Mouse (Mus musculus): ENCODE data around the gene Gm26992. TPM values are rescaled to one million over a fixed set of nuclear protein-coding genes. Genes with fewer than 3 reads are reported as not detected.
A peak's percentile ranks its signal among the peaks of the same experiment; 100 is the strongest.

Gene Gm26992
- polyA plus RNA-seq, 1 experiment from 2014 or later = not detected

- WGBS = 20% methylated on average over 2 of the region's 2 CpGs
- Histone ChIP-seq H3K4me1 (no peaks in the 10 kb centered on the region), H3K9me3 (replicated peaks) (no peaks in the 10 kb centered on the region), H3K4me3 (replicated peaks) (peak overlapping the region; percentile 46; the same call in 1 of the 2 replicates), H3K27me3 (replicated peaks) (no peaks in the 10 kb centered on the region), H3K4me2 (peak overlapping the region; percentile 46), H3K27ac (replicated peaks) (no peak overlapping the region), H3K9ac (replicated peaks) (no peak overlapping the region), H3K36me3 (no peaks in the 10 kb centered on the region)
- no peak for ATAC-seq (ENCODE audit: low FRiP score)
Measured at GRCm38 (mm10) chrX:103484050-103484449, 62.2 kb downstream of the Gm26992 start.

- Histone ChIP-seq H3K36me3 (no peaks in the 10 kb centered on the region), H3K9me3 (replicated peaks) (no peaks in the 10 kb centered on the region), H3K4me3 (replicated peaks) (no peak overlapping the region), H3K27ac (replicated peaks) (no peak overlapping the region), H3K27me3 (replicated peaks) (no peaks in the 10 kb centered on the region), H3K4me2 (no peak overlapping the region), H3K9ac (replicated peaks) (no peak overlapping the region), H3K4me1 (peaks cover 17% of the 10 kb centered on the region)
- no peak for ATAC-seq (ENCODE audit: low FRiP score)
- 88% methylated on average over 2 of the region's 2 CpGs for whole genome bisulfite sequencing
Measured at GRCm38 (mm10) chrX:103490853-103491252, 69.0 kb downstream of the Gm26992 start.

- Histone ChIP-seq H3K36me3 (no peaks in the 10 kb centered on the region), H3K9ac (replicated peaks) (peak overlapping the region; percentile 64), H3K27ac (replicated peaks) (peak overlapping the region; percentile 91), H3K4me1 (peaks cover 18% of the 10 kb centered on the region), H3K4me2 (peak overlapping the region; percentile 54), H3K4me3 (replicated peaks) (peak overlapping the region; percentile 49), H3K27me3 (replicated peaks) (no peaks in the 10 kb centered on the region), H3K9me3 (replicated peaks) (no peaks in the 10 kb centered on the region)
- peak; percentile 46; the same call in 1 of the 2 replicates for ATAC-seq (ENCODE audit: low FRiP score)
- 32% methylated on average over 10 of the region's 10 CpGs for WGBS
Measured at GRCm38 (mm10) chrX:103492398-103493256, 70.8 kb downstream of the Gm26992 start.

GRCm38 (mm10) chrX:103493351-103494173 lies 71.8 kb downstream of the Gm26992 start:
- Histone ChIP-seq H3K9me3 (replicated peaks) (no peaks in the 10 kb centered on the region), H3K9ac (replicated peaks) (peak overlapping the region; percentile 64), H3K27me3 (replicated peaks) (no peaks in the 10 kb centered on the region), H3K4me2 (peak overlapping the region; percentile 54), H3K36me3 (no peaks in the 10 kb centered on the region), H3K27ac (replicated peaks) (peak overlapping the region; percentile 91), H3K4me1 (peaks cover 18% of the 10 kb centered on the region), H3K4me3 (replicated peaks) (peak overlapping the region; percentile 49)
- peak; percentile 98 for ATAC-seq (ENCODE audit: low FRiP score)
- under 1% methylated on average over 41 of the region's 55 CpGs for WGBS

GRCm38 (mm10) chrX:103499374-103499773 lies 77.6 kb downstream of the Gm26992 start:
- Histone ChIP-seq H3K4me3 (replicated peaks) (no peak overlapping the region), H3K36me3 (0 out of 2 replicates have a peak, but pooled peaks cover 3% of the 10 kb centered on the region), H3K27me3 (replicated peaks) (no peaks in the 10 kb centered on the region), H3K27ac (replicated peaks) (no peak overlapping the region), H3K4me1 (peaks cover 11% of the 10 kb centered on the region; the same call in 1 of the 2 replicates), H3K9me3 (replicated peaks) (no peaks in the 10 kb centered on the region), H3K4me2 (no peak overlapping the region), H3K9ac (replicated peaks) (no peak overlapping the region)
- 91% methylated on average over 3 of the region's 3 CpGs for WGBS
- ATAC-seq (ENCODE audit: low FRiP score) = no peak

- Histone ChIP-seq H3K4me2 (no peak overlapping the region), H3K9me3 (replicated peaks) (no peaks in the 10 kb centered on the region), H3K27ac (replicated peaks) (no peak overlapping the region), H3K9ac (replicated peaks) (no peak overlapping the region), H3K36me3 (0 out of 2 replicates have a peak, but pooled peaks cover 3% of the 10 kb centered on the region), H3K27me3 (replicated peaks) (no peaks in the 10 kb centered on the region), H3K4me1 (peaks cover 7% of the 10 kb centered on the region; the same call in 1 of the 2 replicates), H3K4me3 (replicated peaks) (no peak overlapping the region)
- WGBS = 98% methylated on average over 2 of the region's 2 CpGs
- ATAC-seq (ENCODE audit: low FRiP score) = no peak
Measured at GRCm38 (mm10) chrX:103500137-103500536, 78.3 kb downstream of the Gm26992 start.

GRCm38 (mm10) chrX:103508218-103508617 lies 86.4 kb downstream of the Gm26992 start:
- Histone ChIP-seq H3K4me3 (replicated peaks) (no peak overlapping the region), H3K9ac (replicated peaks) (no peak overlapping the region), H3K9me3 (replicated peaks) (no peaks in the 10 kb centered on the region), H3K27ac (replicated peaks) (no peak overlapping the region), H3K36me3 (no peaks in the 10 kb centered on the region), H3K4me1 (no peaks in the 10 kb centered on the region), H3K4me2 (no peak overlapping the region), H3K27me3 (replicated peaks) (no peaks in the 10 kb centered on the region)
- no peak for ATAC-seq (ENCODE audit: low FRiP score)
- WGBS = 96% methylated on average over 4 of the region's 4 CpGs

GRCm38 (mm10) chrX:103509168-103510019 lies 87.6 kb downstream of the Gm26992 start:
- no peak overlapping the region for H3K4me2 ChIP-seq
- no peak for ATAC-seq (ENCODE audit: low FRiP score)
- H3K27me3 ChIP-seq (replicated peaks) = no peaks in the 10 kb centered on the region
- no peaks in the 10 kb centered on the region for H3K9me3 ChIP-seq (replicated peaks)
- H3K27ac ChIP-seq (replicated peaks) = no peak overlapping the region
- 80% methylated on average over 8 of the region's 8 CpGs for WGBS
- H3K9ac ChIP-seq (replicated peaks) = no peak overlapping the region
- H3K36me3 ChIP-seq = no peaks in the 10 kb centered on the region
- no peak overlapping the region for H3K4me3 ChIP-seq (replicated peaks)
- H3K4me1 ChIP-seq = no peaks in the 10 kb centered on the region

- Histone ChIP-seq H3K4me3 (replicated peaks) (no peak overlapping the region), H3K4me1 (no peaks in the 10 kb centered on the region)
- 75% methylated on average over 4 of the region's 4 CpGs for whole genome bisulfite sequencing
Measured at GRCm38 (mm10) chrX:103514782-103515181, 93.0 kb downstream of the Gm26992 start.

GRCm38 (mm10) chrX:103515346-103515745 lies 93.5 kb downstream of the Gm26992 start:
- H3K36me3 ChIP-seq = no peaks in the 10 kb centered on the region
- no peaks in the 10 kb centered on the region for H3K9me3 ChIP-seq (replicated peaks)
- no peaks in the 10 kb centered on the region for H3K4me1 ChIP-seq
- WGBS = 77% methylated on average over 1 of the region's 1 CpGs
- no peak overlapping the region for H3K27ac ChIP-seq (replicated peaks)
- H3K27me3 ChIP-seq (replicated peaks) = no peaks in the 10 kb centered on the region
- ATAC-seq (ENCODE audit: low FRiP score) = no peak
- H3K9ac ChIP-seq (replicated peaks) = no peak overlapping the region
- H3K4me2 ChIP-seq = no peak overlapping the region
- H3K4me3 ChIP-seq (replicated peaks) = no peak overlapping the region

More at GRCm38 (mm10) chrX:103514782-103515181, 93.0 kb downstream of the Gm26992 start:
- H3K36me3 ChIP-seq = no peaks in the 10 kb centered on the region
- H3K27ac ChIP-seq (replicated peaks) = no peak overlapping the region
- H3K4me2 ChIP-seq = no peak overlapping the region
- no peaks in the 10 kb centered on the region for H3K9me3 ChIP-seq (replicated peaks)
- ATAC-seq (ENCODE audit: low FRiP score) = no peak
- no peaks in the 10 kb centered on the region for H3K27me3 ChIP-seq (replicated peaks)
- H3K9ac ChIP-seq (replicated peaks) = no peak overlapping the region

GRCm38 (mm10) chrX:103518798-103519197 lies 97.0 kb downstream of the Gm26992 start:
- H3K4me3 ChIP-seq (replicated peaks) = no peak overlapping the region
- no peaks in the 10 kb centered on the region for H3K4me1 ChIP-seq
- no peak overlapping the region for H3K4me2 ChIP-seq
- H3K9me3 ChIP-seq (replicated peaks) = no peaks in the 10 kb centered on the region
- no peaks in the 10 kb centered on the region for H3K27me3 ChIP-seq (replicated peaks)
- no peak overlapping the region for H3K9ac ChIP-seq (replicated peaks)
- ATAC-seq (ENCODE audit: low FRiP score) = no peak
- H3K36me3 ChIP-seq = no peaks in the 10 kb centered on the region
- 98% methylated on average over 2 of the region's 2 CpGs for WGBS
- H3K27ac ChIP-seq (replicated peaks) = no peak overlapping the region
